Mouse (Mus musculus) thymus, adult 2 months (tissue): ENCODE measurements around the gene Alg5.

ENCODE experiments used
- CTCF ChIP-seq: fragments of 200-500 bp; IDR thresholded peaks from 2 replicates; pipeline ENCODE4 v1.5.1; 2012; ENCODE audit warnings: mild to moderate bottlenecking, control low read depth, low read length, moderate library complexity, borderline replicate concordance; ENCODE audit not compliant: control insufficient read depth, poor library complexity, insufficient read depth; ENCODE audit errors: extremely low read depth
- POLR2A ChIP-seq: fragments of 200-500 bp; IDR thresholded peaks from 2 replicates; pipeline ENCODE4 v1.6.1; 2012; ENCODE audit warnings: mild to moderate bottlenecking, low read length, control low read depth, moderate library complexity; ENCODE audit not compliant: control insufficient read depth, poor library complexity, insufficient read depth; ENCODE audit errors: extremely low read depth

GRCm38 (mm10) chr3:54793762-54794161 lies 58.4 kb downstream of the Alg5 start:
- TF ChIP-seq CTCF (no peak), POLR2A (no peak)
